Mouse (Mus musculus) kidney, postnatal 0 days (tissue): Measurements from ENCODE around the gene 2510009E07Rik. TPM values are rescaled to one million over a fixed set of nuclear protein-coding genes. Genes with fewer than 3 reads are reported as not detected.
A peak's percentile ranks its signal among the peaks of the same experiment; 100 is the strongest.

Experiments
- ATAC-seq: fragments of 200-750 bp; cut with Nextera tagmentation; replicated peaks from 2 replicates; pipeline ENCODE4 v1.8.0; 2017; ENCODE audit warnings: low read depth, moderate number of reproducible peaks, moderate TSS enrichment, moderate library complexity; ENCODE audit not compliant: low FRiP score
- DNase-seq: peaks from one replicate; pipeline ENCODE4 v3.0.0-alpha.2; 2016; ENCODE audit warnings: low spot score
- H3K27ac ChIP-seq: fragments of 300-500 bp; sonication (generic); 2 replicates; pipeline ENCODE4 v1.5.1; 2014; ENCODE audit warnings: mild to moderate bottlenecking
- H3K27me3 ChIP-seq: fragments of 300-500 bp; sonication (generic); 2 replicates; pipeline ENCODE4 v1.6.1; 2014; ENCODE audit warnings: low read length, mixed read lengths; ENCODE audit not compliant: insufficient read depth
- H3K36me3 ChIP-seq: fragments of 300-500 bp; sonication (generic); 2 replicates; pipeline ENCODE4 v1.6.1; 2014; ENCODE audit warnings: low read length, mixed read lengths; ENCODE audit not compliant: insufficient read depth
- H3K4me1 ChIP-seq: fragments of 300-500 bp; sonication (generic); replicated peaks from 2 replicates; pipeline ENCODE4 v1.6.1; 2014; ENCODE audit warnings: antibody characterized with exemption, low read length, mixed read lengths; ENCODE audit not compliant: insufficient read depth
- H3K4me2 ChIP-seq: fragments of 300-500 bp; sonication (generic); 2 replicates; pipeline ENCODE4 v1.6.1; 2014; ENCODE audit warnings: mild to moderate bottlenecking, low read length, moderate library complexity, mixed read lengths
- H3K4me3 ChIP-seq: fragments of 300-500 bp; sonication (generic); replicated peaks from 2 replicates; pipeline ENCODE4 v1.5.1; 2014; ENCODE audit warnings: low read depth, low read length
- H3K9ac ChIP-seq: fragments of 300-500 bp; sonication (generic); 2 replicates; pipeline ENCODE4 v1.6.1; 2014; ENCODE audit warnings: low read depth, low read length
- H3K9me3 ChIP-seq: fragments of 300-500 bp; sonication (generic); replicated peaks from 2 replicates; pipeline ENCODE4 v1.6.1; 2016; ENCODE audit warnings: low read length, inconsistent platforms, mixed read lengths
- CTCF ChIP-seq: IDR thresholded peaks from 2 replicates; pipeline ENCODE4 v1.5.1; 2016; ENCODE audit warnings: antibody characterized with exemption, low read depth, mild to moderate bottlenecking, moderate library complexity
- WGBS: fragments of 180-500 bp; shearing (Covaris S2); extraction: QIAGEN DNeasy Blood & Tissue Kit; methylation state at CpG from one replicate; pipeline ENCODE4 v1.1.7; 2014; 5-methylcytosine and 5-hydroxymethylcytosine counted together
- polyA plus RNA-seq: library from polyadenylated mRNA; unstranded; fragments of >200 nt; fragmentation: Nextera tagmentation; extraction: Ambion mirVana; gene quantifications from 2 replicates; pipeline ENCODE4 v1.2.1, GENCODE M21; 2015

Gene 2510009E07Rik
- polyA plus RNA-seq, 1 experiment from 2014 or later, result 13.6 TPM

GRCm38 (mm10) chr16:21643621-21644041 is 50.8 kb downstream of the 2510009E07Rik start:
- H3K36me3 ChIP-seq, result no peaks in the 10 kb centered on the region
- no peaks in the 10 kb centered on the region for H3K27me3 ChIP-seq
- H3K4me3 ChIP-seq, result no peak overlapping the region
- peak overlapping the region; percentile 46 for H3K9ac ChIP-seq
- peaks cover 3% of the 10 kb centered on the region; the same call in 1 of the 2 replicates for H3K4me1 ChIP-seq
- no peak for ATAC-seq
- peak overlapping the region; percentile 90 for H3K27ac ChIP-seq
- H3K4me2 ChIP-seq, result peak overlapping the region; percentile 37
- H3K9me3 ChIP-seq, result no peaks in the 10 kb centered on the region
- no peak for TF ChIP-seq CTCF
- 57% methylated on average over 2 of the region's 2 CpGs for WGBS
- no peak for DNase-seq

DNA sequence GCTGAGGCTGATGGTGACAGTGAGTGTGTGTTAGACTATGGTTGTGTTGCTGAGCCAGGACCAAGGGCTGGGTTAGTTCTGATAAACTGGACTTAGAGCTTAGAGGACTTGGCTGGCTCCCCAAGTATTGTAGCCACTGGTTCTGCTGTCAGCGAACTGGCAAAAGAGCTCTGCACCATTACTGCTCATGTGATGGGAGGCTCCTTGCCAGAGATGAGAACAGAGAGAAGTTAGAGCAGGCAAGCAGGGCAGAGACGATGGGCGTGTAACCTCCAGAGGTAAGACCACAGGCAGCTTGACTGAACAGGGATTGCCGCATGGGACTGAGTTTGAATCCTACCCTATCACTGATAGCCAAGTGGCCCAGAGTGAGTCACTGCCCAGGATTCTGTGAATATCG is 51.6 kb downstream of the 2510009E07Rik start:
- ATAC-seq, result no peak
- Histone ChIP-seq H3K4me2 (no peak overlapping the region), H3K4me3 (no peak overlapping the region), H3K4me1 (peaks cover 3% of the 10 kb centered on the region; the same call in 1 of the 2 replicates), H3K36me3 (no peaks in the 10 kb centered on the region), H3K27ac (no peak overlapping the region), H3K9me3 (no peaks in the 10 kb centered on the region), H3K9ac (no peak overlapping the region), H3K27me3 (no peaks in the 10 kb centered on the region)
- 95% methylated on average over 5 of the region's 5 CpGs for WGBS
- no peak for TF ChIP-seq CTCF
- DNase-seq, result no peak

DNA sequence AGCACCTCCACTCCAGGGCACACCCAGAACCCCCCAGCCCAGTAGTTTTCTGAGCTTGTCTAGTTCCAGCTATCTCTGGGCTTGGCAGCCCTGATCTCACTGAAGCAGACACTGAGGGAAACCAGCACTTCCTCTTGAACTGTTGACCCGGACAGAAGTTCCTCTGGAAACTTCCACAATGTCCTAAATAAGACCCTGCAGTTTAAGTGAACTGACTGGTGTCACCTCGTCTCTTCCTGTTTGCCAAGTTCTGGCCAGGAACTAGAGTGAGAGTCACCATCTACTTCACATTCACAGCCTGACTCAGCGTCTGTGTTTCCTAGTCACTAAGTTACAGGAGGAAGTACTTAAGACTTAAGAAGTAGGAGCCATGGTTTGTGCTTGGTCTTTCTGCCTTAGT is 52.5 kb downstream of the 2510009E07Rik start:
- Histone ChIP-seq H3K9ac (no peak overlapping the region), H3K27me3 (no peaks in the 10 kb centered on the region), H3K4me2 (no peak overlapping the region), H3K9me3 (no peaks in the 10 kb centered on the region), H3K4me1 (peaks cover 3% of the 10 kb centered on the region; the same call in 1 of the 2 replicates), H3K36me3 (no peaks in the 10 kb centered on the region), H3K27ac (peak overlapping the region; percentile 75), H3K4me3 (no peak overlapping the region)
- WGBS, result 65% methylated on average over 3 of the region's 3 CpGs
- peak; percentile 62 for DNase-seq
- no peak for ATAC-seq
- no peak for TF ChIP-seq CTCF

DNA sequence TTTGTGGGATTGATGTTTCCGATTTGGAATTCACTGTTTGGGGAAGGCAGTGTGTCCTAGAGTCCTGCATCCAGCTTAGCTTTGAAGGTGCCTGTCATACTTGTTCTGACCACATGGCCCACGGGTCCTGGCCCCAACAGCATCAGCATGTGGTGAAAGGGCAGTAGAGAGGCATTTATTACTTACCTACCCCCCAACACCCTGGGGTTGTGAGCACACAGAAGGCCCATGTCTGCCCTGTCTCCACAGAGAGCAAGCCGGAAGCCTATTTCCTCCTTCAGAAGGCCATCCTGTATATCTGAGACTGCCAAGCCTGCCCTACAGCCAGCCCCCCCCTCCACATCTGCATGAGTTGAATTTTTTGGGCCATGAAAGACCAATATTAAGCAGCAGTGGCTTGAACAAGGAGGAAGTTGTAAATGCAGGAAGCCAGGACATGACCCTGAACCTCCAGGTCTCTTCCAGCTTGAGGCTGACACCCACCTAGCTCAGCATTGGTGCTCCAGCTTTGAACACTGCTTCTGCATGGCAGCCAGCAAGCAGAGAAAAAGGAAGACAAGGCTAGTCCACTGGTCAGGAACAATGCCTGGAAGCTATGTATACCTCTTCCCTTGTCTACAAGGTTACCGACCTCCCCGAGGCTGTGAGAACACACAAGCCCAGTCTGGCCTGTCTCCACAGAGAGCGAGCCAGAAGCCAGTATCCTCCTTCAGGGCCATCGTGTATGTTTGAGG is 53.5 kb downstream of the 2510009E07Rik start:
- no peak overlapping the region for H3K4me3 ChIP-seq
- no peak; the same call in 1 of the 2 replicates for TF ChIP-seq CTCF
- H3K9me3 ChIP-seq, result no peaks in the 10 kb centered on the region
- DNase-seq, result peak; percentile 32
- H3K4me2 ChIP-seq, result no peak overlapping the region
- 69% methylated on average over 7 of the region's 7 CpGs for WGBS
- no peak for ATAC-seq
- H3K27ac ChIP-seq, result peak overlapping the region; percentile 75
- no peak overlapping the region for H3K9ac ChIP-seq
- H3K27me3 ChIP-seq, result no peaks in the 10 kb centered on the region
- H3K36me3 ChIP-seq, result no peaks in the 10 kb centered on the region
- peaks cover 3% of the 10 kb centered on the region; the same call in 1 of the 2 replicates for H3K4me1 ChIP-seq

DNA sequence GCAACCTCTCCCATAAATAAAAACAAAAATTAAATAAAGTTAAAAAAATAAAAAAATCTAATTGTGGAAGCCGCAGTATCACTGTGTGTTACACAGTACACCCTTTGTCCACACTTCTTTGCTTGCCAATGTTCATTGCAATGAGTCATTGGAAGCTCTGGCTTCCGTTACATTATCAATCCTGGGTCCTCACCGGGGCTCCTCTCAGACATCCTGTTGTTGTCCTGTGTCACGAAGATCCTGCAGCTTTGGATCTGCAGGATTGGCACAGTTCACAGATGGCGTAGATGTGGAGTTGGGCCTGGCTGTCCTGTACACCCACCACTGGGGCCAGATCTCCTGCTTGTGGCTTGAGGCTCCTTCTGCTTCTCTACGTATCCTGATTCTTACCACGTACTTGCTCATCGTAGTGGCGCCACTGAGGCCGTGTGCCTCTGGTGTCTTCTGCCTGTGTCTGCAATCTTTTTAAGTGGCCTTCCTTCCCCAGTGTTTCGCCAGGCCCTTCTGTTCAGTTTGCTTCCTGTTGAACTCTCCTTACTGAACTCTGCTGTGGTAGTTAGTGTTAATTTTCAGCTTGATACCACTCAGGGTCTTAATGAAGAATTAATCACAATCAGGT is 57.2 kb downstream of the 2510009E07Rik start:
- ATAC-seq (no peak), DNase-seq (no peak)
- WGBS, result 75% methylated on average over 11 of the region's 11 CpGs
- Histone ChIP-seq H3K27ac (no peak overlapping the region), H3K4me1 (0 out of 2 replicates have a peak, but pooled peaks cover 3% of the 10 kb centered on the region), H3K4me2 (no peak overlapping the region), H3K36me3 (no peaks in the 10 kb centered on the region), H3K27me3 (no peaks in the 10 kb centered on the region), H3K4me3 (no peak overlapping the region), H3K9ac (no peak overlapping the region), H3K9me3 (no peaks in the 10 kb centered on the region)
- no peak for TF ChIP-seq CTCF

DNA sequence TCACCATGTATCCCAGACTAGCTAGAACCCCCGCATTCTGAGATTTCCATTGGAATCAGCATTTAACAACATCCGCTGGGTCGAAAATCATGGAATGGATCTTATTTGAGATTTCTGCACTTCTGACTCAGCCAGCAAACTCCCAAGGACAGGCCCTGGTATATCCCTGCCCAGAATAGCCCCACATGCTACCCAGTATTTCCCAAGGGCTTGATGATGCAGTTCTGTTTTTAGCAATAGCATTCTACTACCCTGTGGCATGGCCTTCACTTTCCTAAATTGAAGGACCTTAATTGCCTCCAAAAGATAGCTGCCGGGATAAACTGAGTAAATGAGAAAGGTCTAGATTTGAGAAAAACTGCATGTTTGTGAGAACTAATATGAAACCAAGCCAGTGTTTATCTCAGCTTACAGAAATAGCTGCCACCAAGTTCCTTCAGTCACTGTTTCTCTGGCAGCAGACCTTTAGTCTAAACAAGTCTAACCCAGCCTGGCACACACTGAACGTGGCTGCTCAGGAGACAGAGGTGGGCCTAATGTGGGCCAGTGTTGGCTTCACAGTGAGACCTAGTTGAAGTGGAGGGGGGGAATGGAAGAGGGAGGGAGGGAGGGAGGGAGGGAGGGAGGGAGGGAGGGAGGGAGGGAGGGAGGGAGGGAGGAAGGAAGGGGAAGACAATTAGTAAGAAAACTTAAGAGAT is 58.2 kb downstream of the 2510009E07Rik start:
- no peak overlapping the region for H3K9ac ChIP-seq
- no peaks in the 10 kb centered on the region for H3K9me3 ChIP-seq
- WGBS, result 89% methylated on average over 5 of the region's 5 CpGs
- no peaks in the 10 kb centered on the region for H3K27me3 ChIP-seq
- H3K36me3 ChIP-seq, result no peaks in the 10 kb centered on the region
- H3K27ac ChIP-seq, result no peak overlapping the region
- H3K4me2 ChIP-seq, result no peak overlapping the region
- DNase-seq, result no peak
- H3K4me1 ChIP-seq, result 0 out of 2 replicates have a peak, but pooled peaks cover 2% of the 10 kb centered on the region
- TF ChIP-seq CTCF, result no peak
- ATAC-seq, result no peak
- no peak overlapping the region for H3K4me3 ChIP-seq
